ENCODE assay signal across 27 mouse cellular contexts in the genomic region with DNA sequence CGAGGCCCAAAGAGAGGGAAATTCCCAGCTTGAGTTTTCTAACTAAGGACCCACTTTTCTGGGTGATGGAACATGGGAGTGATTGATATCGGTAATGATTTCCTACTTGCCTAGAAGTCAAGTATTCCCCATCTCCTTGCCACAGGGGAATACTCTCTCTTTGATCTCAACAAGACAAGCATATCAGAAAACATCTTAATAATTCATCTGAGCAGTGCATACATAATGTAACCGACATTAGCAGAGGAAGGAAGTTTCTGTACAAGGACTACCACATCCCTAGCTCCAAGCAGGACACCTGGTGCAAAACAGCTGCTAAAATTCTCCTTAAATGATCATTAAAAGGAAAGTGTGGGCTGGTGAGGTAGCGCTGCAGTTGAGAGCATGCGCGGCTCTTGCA. TPM values are rescaled to one million over a fixed set of nuclear protein-coding genes. Genes with fewer than 3 reads are reported as not detected.
"Had no signal": no experiment of that assay in that cellular context is flagged by ENCODE, and none has a peak within 500 bp of the region (broad histone marks: within the 10 kb centered on the region; RNA-seq: fewer than 3 reads in every experiment).

No protein-coding gene starts in this region.

- H3K36me3 ChIP-seq: liver, embryonic 12.5 days; midbrain, embryonic 12.5 days; neural tube, embryonic 12.5 days had no signal

- DNase-seq: lung, adult 18-20 months; lung, embryonic 14.5 days; lung, postnatal 10 days; lung, postnatal 4 days; retina, postnatal 1 day; right cerebral cortex, adult 18-20 months; right cerebral cortex, postnatal 25 days; right cerebral cortex, postnatal 4 days; spleen, adult 18-20 months; thymus, adult 18-20 months; thymus, postnatal 14 days; thymus, postnatal 36 days had no signal

- H3K9me3 ChIP-seq: liver, embryonic 12.5 days; midbrain, embryonic 12.5 days; neural tube, embryonic 12.5 days had no signal

- H3K4me1 ChIP-seq: liver, embryonic 12.5 days; midbrain, embryonic 12.5 days; neural tube, embryonic 12.5 days had no signal

- H3K27ac ChIP-seq: liver, embryonic 12.5 days; liver, embryonic 14.5 days; midbrain, embryonic 12.5 days; neural tube, embryonic 12.5 days had no signal

- H3K9ac ChIP-seq: liver, embryonic 12.5 days; liver, embryonic 14.5 days; lung, embryonic 14.5 days; midbrain, embryonic 12.5 days; neural tube, embryonic 12.5 days had no signal

- H3K4me3 ChIP-seq: liver, embryonic 12.5 days; midbrain, embryonic 12.5 days; neural tube, embryonic 12.5 days had no signal

- H3K27me3 ChIP-seq: liver, embryonic 12.5 days; midbrain, embryonic 12.5 days; neural tube, embryonic 12.5 days had no signal

- ATAC-seq: liver, embryonic 12.5 days had no signal

- H3K4me2 ChIP-seq: liver, embryonic 12.5 days; lung, embryonic 14.5 days; midbrain, embryonic 12.5 days; neural tube, embryonic 12.5 days had no signal

RNA-seq across cellular contexts. Expression of a gene that starts 8.2 kb away (rescaled TPM):
- total RNA-seq: megakaryocyte, adult 5-6 weeks; megakaryocyte-erythroid progenitor cell, adult 5-6 weeks; monocyte, adult 5-6 weeks; neutrophil, adult 5-6 weeks had no signal
- polyA plus RNA-seq: liver, embryonic 12.5 days; lung, embryonic 14.5 days; stomach, embryonic 14.5 days had no signal

RNA-seq across cellular contexts. Expression of a gene that starts 28.9 kb away (rescaled TPM):
- total RNA-seq: megakaryocyte, adult 5-6 weeks; megakaryocyte-erythroid progenitor cell, adult 5-6 weeks; monocyte, adult 5-6 weeks; neutrophil, adult 5-6 weeks had no signal
- polyA plus RNA-seq: lung, embryonic 14.5 days; midbrain, embryonic 12.5 days; neural tube, embryonic 12.5 days; neural tube, embryonic 14.5 days; stomach, embryonic 14.5 days; thymus, postnatal 0 days had no signal

RNA-seq across cellular contexts. Expression of a gene that starts 47.9 kb away (rescaled TPM):
- total RNA-seq: megakaryocyte, adult 5-6 weeks; megakaryocyte-erythroid progenitor cell, adult 5-6 weeks; monocyte, adult 5-6 weeks; neutrophil, adult 5-6 weeks had no signal
- polyA plus RNA-seq: liver, embryonic 12.5 days; liver, embryonic 14.5 days; liver, embryonic 16.5 days; lung, embryonic 14.5 days; lung, embryonic 16.5 days; midbrain, embryonic 12.5 days; neural tube, embryonic 12.5 days; neural tube, embryonic 14.5 days; small intestine, adult 2 months; stomach, embryonic 14.5 days; stomach, embryonic 16.5 days; thymus, postnatal 0 days had no signal
